Mouse (Mus musculus): Measurements from ENCODE around the gene F3. TPM values are rescaled to one million over a fixed set of nuclear protein-coding genes. Genes with fewer than 3 reads are reported as not detected.

Gene F3
- 22.8 and 24.2 TPM in 2 replicates for polyA plus RNA-seq (2015; fragmentation: Nextera tagmentation; extraction: Ambion mirVana)

DNA sequence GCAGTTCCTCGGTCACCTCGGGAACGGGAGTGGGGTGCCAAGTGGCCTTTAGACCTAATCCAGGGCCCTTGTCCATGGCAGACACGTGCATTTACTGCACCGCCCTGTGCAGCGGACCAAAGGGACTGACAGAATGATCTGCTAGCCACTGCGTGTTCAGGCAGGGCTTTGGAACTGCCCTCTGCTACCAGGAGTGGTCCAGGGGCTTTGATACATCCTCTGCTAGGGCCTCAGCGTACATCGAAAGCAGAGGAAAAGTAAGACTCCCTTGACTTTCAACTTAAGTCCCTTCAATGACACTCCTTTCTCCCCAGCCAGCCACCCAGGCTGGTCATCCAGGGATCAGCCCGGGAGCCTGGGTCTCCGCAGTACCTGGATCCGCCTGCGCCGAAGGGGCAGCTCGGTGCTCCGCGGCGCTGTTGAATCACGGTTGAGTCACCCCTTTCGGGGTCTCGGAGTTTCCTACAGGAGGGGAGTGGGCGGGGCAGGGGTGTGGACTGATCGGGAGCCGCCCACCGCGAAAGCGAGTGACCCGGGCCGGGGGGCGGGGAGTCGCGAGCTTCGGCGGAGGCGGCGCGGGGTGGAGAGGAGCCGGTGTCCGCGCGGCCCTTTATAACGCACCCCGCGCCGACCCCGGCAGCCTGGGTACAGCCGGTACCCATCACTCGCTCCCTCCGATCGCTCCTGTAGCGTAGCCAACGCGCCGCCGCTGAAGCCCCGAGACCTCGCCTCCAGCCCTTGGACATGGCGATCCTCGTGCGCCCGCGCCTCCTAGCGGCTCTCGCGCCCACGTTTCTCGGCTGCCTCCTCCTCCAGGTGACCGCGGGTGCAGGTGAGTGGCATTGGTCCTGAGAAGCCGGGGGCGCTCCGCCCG is at the start of gene F3:
TSS of gene F3 (plus strand) at position 567 of the 874 bp plus-strand sequence.
- Histone ChIP-seq H3K4me1 (replicated peaks; ENCODE audit: insufficient read depth, low read length) (peaks cover 11% of the 10 kb centered on the region), H3K27me3 (ENCODE audit: insufficient read depth, low read length) (no peaks in the 10 kb centered on the region), H3K9ac (ENCODE audit: low read depth, low read length) (peak within 1 kb of the TSS; percentile 65), H3K36me3 (ENCODE audit: insufficient read depth, low read length) (no peaks in the 10 kb centered on the region), H3K9me3 (replicated peaks; ENCODE audit: low read length) (no peaks in the 10 kb centered on the region), H3K4me2 (ENCODE audit: low read length) (peak within 1 kb of the TSS; percentile 76), H3K27ac (peak within 1 kb of the TSS; percentile 75), H3K4me3 (replicated peaks; ENCODE audit: low read depth, low read length) (peak within 1 kb of the TSS; percentile 57)
- under 1% methylated on average over 73 of the region's 73 CpGs for WGBS
- peak; percentile 85 for ATAC-seq (replicated peaks; ENCODE audit: low FRiP score, low read depth)
- peak; percentile 87 for DNase-seq (ENCODE audit: low spot score)
- TF ChIP-seq CTCF (IDR thresholded peaks at IDR 0.05; ENCODE audit: low read depth), result peak; percentile 81

DNA sequence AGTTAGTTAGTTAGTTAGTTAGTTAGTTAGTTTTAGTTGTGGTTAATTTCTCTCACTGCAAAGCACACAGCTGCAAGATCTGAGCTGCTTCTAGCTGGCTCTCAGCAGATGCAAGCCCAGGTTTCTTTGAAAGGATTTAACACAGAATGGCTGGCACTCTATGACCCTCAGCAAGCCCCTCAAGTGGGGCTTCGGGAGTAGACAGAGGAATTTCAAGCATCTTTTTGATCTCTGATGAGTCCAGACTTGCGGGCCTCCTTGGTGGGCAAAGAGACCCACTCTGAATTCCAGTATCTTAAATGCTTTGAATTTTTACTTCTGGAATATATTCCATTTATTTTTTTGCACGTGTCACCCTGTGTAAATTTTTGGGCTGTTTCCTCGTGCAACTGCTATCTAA is 44.4 kb upstream of the F3 start:
- 49% methylated on average over 4 of the region's 4 CpGs for WGBS
- Histone ChIP-seq H3K9me3 (replicated peaks; ENCODE audit: low read length) (no peaks in the 10 kb centered on the region), H3K4me2 (ENCODE audit: low read length) (no peak overlapping the region), H3K9ac (ENCODE audit: low read depth, low read length) (no peak overlapping the region), H3K27me3 (ENCODE audit: insufficient read depth, low read length) (no peaks in the 10 kb centered on the region), H3K4me1 (replicated peaks; ENCODE audit: insufficient read depth, low read length) (no peaks in the 10 kb centered on the region), H3K4me3 (replicated peaks; ENCODE audit: low read depth, low read length) (no peak overlapping the region), H3K27ac (no peak overlapping the region), H3K36me3 (ENCODE audit: insufficient read depth, low read length) (no peaks in the 10 kb centered on the region)
- DNase-seq (ENCODE audit: low spot score), result no peak
- ATAC-seq (replicated peaks; ENCODE audit: low FRiP score, low read depth), result no peak
- TF ChIP-seq CTCF (IDR thresholded peaks at IDR 0.05; ENCODE audit: low read depth), result no peak

DNA sequence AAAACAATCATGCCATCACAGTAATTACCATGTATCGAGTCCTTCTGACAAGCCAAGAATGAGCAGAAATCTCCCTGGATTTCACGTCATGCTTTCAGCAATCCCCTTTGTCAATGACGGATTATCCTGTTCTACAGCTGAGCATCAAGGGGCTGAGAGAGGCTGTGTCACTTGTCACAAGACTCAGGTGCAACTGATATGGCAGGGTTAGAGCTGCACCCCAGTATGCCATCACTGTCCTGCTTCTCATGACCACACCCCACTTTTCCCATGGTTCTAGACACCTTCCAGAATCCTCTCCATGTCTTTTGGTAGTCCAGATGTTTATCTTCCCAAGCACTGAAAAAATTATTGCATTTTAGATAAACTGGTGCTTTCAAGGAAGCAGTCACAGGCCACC is 43.9 kb upstream of the F3 start:
- TF ChIP-seq CTCF (IDR thresholded peaks at IDR 0.05; ENCODE audit: low read depth), result no peak
- Histone ChIP-seq H3K4me1 (replicated peaks; ENCODE audit: insufficient read depth, low read length) (no peaks in the 10 kb centered on the region), H3K27me3 (ENCODE audit: insufficient read depth, low read length) (no peaks in the 10 kb centered on the region), H3K36me3 (ENCODE audit: insufficient read depth, low read length) (no peaks in the 10 kb centered on the region), H3K9ac (ENCODE audit: low read depth, low read length) (no peak overlapping the region), H3K4me2 (ENCODE audit: low read length) (no peak overlapping the region), H3K4me3 (replicated peaks; ENCODE audit: low read depth, low read length) (no peak overlapping the region), H3K9me3 (replicated peaks; ENCODE audit: low read length) (no peaks in the 10 kb centered on the region), H3K27ac (no peak overlapping the region)
- WGBS, result 76% methylated on average over 3 of the region's 3 CpGs
- no peak for ATAC-seq (replicated peaks; ENCODE audit: low FRiP score, low read depth)
- DNase-seq (ENCODE audit: low spot score), result no peak

DNA sequence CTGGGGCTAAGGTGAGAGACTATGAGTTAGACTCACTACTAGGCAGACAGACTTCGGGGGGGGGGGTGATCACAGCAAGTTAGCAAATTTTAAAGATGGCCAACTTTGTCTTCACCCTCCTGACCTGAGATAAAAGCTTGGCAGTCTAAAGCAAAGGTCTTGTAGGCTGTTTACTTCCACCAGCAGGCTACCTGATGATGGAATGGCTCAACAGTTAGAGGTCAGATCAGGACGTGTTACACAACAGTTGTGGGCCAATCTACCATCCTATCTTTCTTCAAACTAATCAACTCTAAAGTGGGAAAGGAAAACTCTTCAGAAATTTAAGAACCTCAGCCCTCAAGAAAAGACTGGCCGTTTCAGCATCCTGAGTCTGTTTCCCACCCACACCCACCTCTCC is 43.1 kb upstream of the F3 start:
- Histone ChIP-seq H3K27ac (no peak overlapping the region), H3K4me1 (replicated peaks; ENCODE audit: insufficient read depth, low read length) (no peaks in the 10 kb centered on the region), H3K36me3 (ENCODE audit: insufficient read depth, low read length) (no peaks in the 10 kb centered on the region), H3K27me3 (ENCODE audit: insufficient read depth, low read length) (no peaks in the 10 kb centered on the region), H3K4me3 (replicated peaks; ENCODE audit: low read depth, low read length) (no peak overlapping the region), H3K9ac (ENCODE audit: low read depth, low read length) (no peak overlapping the region), H3K9me3 (replicated peaks; ENCODE audit: low read length) (no peaks in the 10 kb centered on the region), H3K4me2 (ENCODE audit: low read length) (no peak overlapping the region)
- no peak for DNase-seq (ENCODE audit: low spot score)
- no peak for ATAC-seq (replicated peaks; ENCODE audit: low FRiP score, low read depth)
- WGBS, result 65% methylated on average over 3 of the region's 3 CpGs
- TF ChIP-seq CTCF (IDR thresholded peaks at IDR 0.05; ENCODE audit: low read depth), result no peak

DNA sequence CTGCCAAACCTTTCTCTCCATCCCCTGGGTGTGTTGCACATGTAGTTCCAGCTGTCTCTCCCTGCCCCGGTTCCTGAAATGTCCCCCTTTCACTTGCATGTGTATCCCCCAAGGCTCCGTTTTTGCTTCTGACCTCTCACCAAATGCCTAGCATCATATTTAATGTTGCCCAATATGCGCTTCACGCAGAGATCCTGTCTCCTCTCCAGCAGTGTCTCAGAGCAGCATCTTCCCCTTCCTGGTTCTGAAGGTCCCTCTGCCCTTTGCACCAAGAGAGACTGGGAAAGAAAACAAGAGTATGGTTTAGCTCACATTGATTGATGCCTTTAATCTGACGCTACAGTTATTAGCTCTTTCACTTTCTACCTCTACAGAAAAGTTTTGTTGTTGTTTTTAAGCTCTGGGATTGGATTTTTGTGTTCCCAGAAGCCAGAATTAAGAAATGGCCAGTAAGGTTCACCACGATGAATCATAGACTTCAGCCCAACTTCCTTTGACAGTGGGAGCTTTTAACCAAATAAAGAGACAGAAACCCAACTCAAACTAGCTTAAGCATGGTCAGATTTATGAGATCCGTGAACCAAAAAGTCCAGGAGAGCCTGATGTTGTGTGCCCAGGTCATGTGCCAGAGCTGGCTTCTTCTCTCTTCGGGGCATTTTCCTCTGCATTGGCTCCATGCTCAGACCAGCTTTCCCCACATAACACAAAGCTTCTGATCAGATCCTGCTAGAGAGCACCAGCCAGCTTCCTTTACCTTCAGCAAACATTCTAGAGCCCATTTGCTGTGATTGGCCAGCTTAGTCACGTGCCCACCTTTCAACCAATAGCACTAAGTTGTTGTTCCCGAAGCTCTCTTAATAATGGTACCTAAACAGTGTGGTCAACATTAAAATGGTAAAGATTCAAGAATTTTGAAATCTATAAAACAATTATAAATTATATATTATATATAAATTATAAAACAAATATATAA is 40.6 kb upstream of the F3 start:
- DNase-seq (ENCODE audit: low spot score), result no peak
- Histone ChIP-seq H3K36me3 (ENCODE audit: insufficient read depth, low read length) (no peaks in the 10 kb centered on the region), H3K27me3 (ENCODE audit: insufficient read depth, low read length) (no peaks in the 10 kb centered on the region), H3K9ac (ENCODE audit: low read depth, low read length) (no peak overlapping the region), H3K4me3 (replicated peaks; ENCODE audit: low read depth, low read length) (no peak overlapping the region), H3K4me2 (ENCODE audit: low read length) (no peak overlapping the region), H3K9me3 (replicated peaks; ENCODE audit: low read length) (no peaks in the 10 kb centered on the region), H3K27ac (no peak overlapping the region), H3K4me1 (replicated peaks; ENCODE audit: insufficient read depth, low read length) (no peaks in the 10 kb centered on the region)
- WGBS, result 79% methylated on average over 10 of the region's 10 CpGs
- no peak for TF ChIP-seq CTCF (IDR thresholded peaks at IDR 0.05; ENCODE audit: low read depth)
- no peak for ATAC-seq (replicated peaks; ENCODE audit: low FRiP score, low read depth)

DNA sequence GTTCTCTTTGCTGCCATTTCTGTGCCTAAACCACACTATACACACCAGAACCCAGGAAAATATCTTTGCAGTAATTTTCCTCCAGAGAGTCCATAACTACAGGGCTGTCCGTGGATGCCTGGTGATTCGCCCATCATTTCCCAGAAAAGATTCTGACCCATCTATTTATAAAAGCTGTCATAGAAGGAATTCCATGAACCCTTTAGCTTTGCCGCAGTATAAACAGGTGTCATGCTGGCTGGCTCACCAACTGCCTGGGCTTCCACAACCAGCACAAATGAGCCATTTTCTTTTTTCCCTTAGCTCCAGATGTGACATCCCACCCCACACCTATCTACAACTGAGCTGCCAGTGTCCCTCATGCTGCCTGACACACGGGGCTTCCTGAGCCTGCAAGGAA is 38.8 kb upstream of the F3 start:
- ATAC-seq (replicated peaks; ENCODE audit: low FRiP score, low read depth) (no peak), DNase-seq (ENCODE audit: low spot score) (no peak)
- H3K27ac ChIP-seq, result peak overlapping the region; percentile 25; the same call in 1 of the 2 replicates
- H3K4me3 ChIP-seq (replicated peaks; ENCODE audit: low read depth, low read length), result no peak overlapping the region
- 65% methylated on average over 4 of the region's 4 CpGs for WGBS
- H3K9ac ChIP-seq (ENCODE audit: low read depth, low read length), result no peak overlapping the region
- no peak overlapping the region for H3K4me2 ChIP-seq (ENCODE audit: low read length)
- H3K9me3 ChIP-seq (replicated peaks; ENCODE audit: low read length), result no peaks in the 10 kb centered on the region
- H3K27me3 ChIP-seq (ENCODE audit: insufficient read depth, low read length), result no peaks in the 10 kb centered on the region
- H3K36me3 ChIP-seq (ENCODE audit: insufficient read depth, low read length), result no peaks in the 10 kb centered on the region
- no peak for TF ChIP-seq CTCF (IDR thresholded peaks at IDR 0.05; ENCODE audit: low read depth)
- H3K4me1 ChIP-seq (replicated peaks; ENCODE audit: insufficient read depth, low read length), result no peaks in the 10 kb centered on the region

All from kidney, postnatal 0 days (tissue).